In the genomic region with DNA sequence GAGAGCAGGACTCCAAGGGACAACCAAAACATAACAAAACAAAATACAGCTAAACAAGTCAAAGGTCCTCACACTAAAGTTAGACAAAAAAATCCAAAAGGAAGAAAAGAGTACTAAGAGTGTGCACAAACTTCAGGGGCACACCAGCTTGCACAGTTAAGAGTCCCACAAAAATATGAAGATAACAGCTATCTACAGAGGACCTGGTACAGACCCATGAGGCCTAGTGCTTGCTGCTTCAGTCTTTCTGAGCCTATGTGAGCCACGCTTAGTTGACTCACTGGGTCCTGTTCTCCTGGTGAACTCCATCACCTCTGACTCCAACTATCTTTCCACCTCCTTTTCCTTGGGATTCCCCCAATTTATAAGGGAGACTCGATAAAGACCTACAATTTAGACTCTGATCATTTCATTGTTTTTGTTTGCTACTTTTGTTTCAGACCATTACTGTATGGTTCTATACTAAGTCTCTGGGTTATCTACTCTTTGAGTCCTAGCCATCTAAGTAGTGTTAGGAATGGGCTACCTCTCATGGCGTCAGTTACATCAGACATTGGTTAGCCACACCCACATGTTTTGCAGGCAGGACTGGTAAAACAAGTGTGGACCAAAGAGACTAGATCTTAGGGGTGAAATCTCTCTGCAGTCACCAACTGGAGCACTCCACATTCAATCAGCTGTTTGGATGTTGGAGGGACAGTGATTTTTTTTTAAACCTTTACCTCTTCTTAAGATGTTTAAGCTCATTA, we compare ENCODE assay signal across 19 mouse cellular contexts. TPM values are rescaled to one million over a fixed set of nuclear protein-coding genes. Genes with fewer than 3 reads are reported as not detected.
"Had no signal": no experiment of that assay in that cellular context is flagged by ENCODE, and none has a peak within 500 bp of the region (broad histone marks: within the 10 kb centered on the region; RNA-seq: fewer than 3 reads in every experiment).

No protein-coding gene starts in this region.

- H3K4me1 ChIP-seq: limb, embryonic 10.5 days; limb, embryonic 13.5 days; midbrain, embryonic 12.5 days; midbrain, embryonic 15.5 days; neural tube, embryonic 12.5 days; neural tube, embryonic 15.5 days; stomach, embryonic 15.5 days had no signal

- H3K9me3 ChIP-seq: limb, embryonic 10.5 days; limb, embryonic 13.5 days; midbrain, embryonic 12.5 days; midbrain, embryonic 15.5 days; neural tube, embryonic 12.5 days; neural tube, embryonic 15.5 days; stomach, embryonic 15.5 days had no signal

- DNase-seq: kidney, adult 2 months; right cerebral cortex, adult 18-20 months; right cerebral cortex, postnatal 14 days; spleen, adult 18-20 months; thymus, adult 18-20 months; thymus, postnatal 36 days had no signal

- H3K4me3 ChIP-seq: layer of hippocampus, adult 2 months; limb, embryonic 10.5 days; limb, embryonic 13.5 days; midbrain, embryonic 12.5 days; midbrain, embryonic 15.5 days; neural tube, embryonic 12.5 days; neural tube, embryonic 15.5 days; stomach, embryonic 15.5 days had no signal

- H3K36me3 ChIP-seq: limb, embryonic 10.5 days; limb, embryonic 13.5 days; midbrain, embryonic 12.5 days; midbrain, embryonic 15.5 days; neural tube, embryonic 12.5 days; neural tube, embryonic 15.5 days; stomach, embryonic 15.5 days had no signal

- H3K27me3 ChIP-seq: limb, embryonic 13.5 days; midbrain, embryonic 12.5 days; midbrain, embryonic 15.5 days; neural tube, embryonic 12.5 days; neural tube, embryonic 15.5 days; stomach, embryonic 15.5 days had no signal

- ATAC-seq: intestine, postnatal 0 days; lung, postnatal 0 days; midbrain, embryonic 15.5 days had no signal

- H3K9ac ChIP-seq: limb, embryonic 13.5 days; lung, embryonic 14.5 days; midbrain, embryonic 12.5 days; midbrain, embryonic 15.5 days; neural tube, embryonic 12.5 days; neural tube, embryonic 15.5 days; stomach, embryonic 15.5 days had no signal

- H3K4me2 ChIP-seq: limb, embryonic 13.5 days; lung, embryonic 14.5 days; midbrain, embryonic 12.5 days; midbrain, embryonic 15.5 days; neural tube, embryonic 12.5 days; neural tube, embryonic 15.5 days; stomach, embryonic 15.5 days had no signal

- H3K27ac ChIP-seq: kidney, postnatal 0 days; layer of hippocampus, adult 2 months; limb, embryonic 10.5 days; limb, embryonic 13.5 days; macrophage; midbrain, embryonic 12.5 days; midbrain, embryonic 15.5 days; neural tube, embryonic 12.5 days; neural tube, embryonic 15.5 days; stomach, embryonic 15.5 days had no signal

RNA-seq across cellular contexts. Expression of a gene that starts 20.2 kb away (rescaled TPM):
- polyA plus RNA-seq: macrophage had no signal
